Mouse (Mus musculus): ENCODE measurements around the gene Ttc17.

Gene Ttc17

DNA sequence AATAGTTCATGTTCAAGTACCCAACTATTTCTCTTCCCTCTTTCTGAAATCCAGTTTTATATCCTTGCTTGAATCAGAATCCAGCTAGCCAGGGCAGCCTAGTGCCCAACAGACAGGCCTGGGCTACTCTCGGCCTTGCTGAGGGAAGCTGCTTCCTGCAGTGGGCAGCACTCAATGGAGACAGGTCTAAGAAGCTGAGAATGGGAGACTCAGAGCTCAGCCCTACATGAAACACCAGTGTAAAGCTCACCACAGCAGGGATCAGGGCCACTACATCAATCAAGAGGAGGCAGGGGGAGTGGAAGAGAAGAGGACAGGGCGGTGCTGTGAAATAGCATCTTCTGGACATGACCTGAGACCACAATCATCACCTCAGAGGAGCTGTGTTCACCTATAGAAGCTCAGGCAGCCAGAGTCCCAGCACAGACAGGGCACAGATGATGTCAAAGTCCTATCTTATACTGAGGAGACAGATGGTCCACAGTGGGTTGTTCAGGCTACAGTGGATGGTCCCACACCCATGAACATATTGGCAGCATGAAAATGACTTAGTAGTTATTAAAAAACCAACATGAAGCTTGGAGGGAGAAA is 25.3 kb downstream of the Ttc17 start:
- no peak for DNase-seq (ENCODE audit: low spot score in 2 of 2)

DNA sequence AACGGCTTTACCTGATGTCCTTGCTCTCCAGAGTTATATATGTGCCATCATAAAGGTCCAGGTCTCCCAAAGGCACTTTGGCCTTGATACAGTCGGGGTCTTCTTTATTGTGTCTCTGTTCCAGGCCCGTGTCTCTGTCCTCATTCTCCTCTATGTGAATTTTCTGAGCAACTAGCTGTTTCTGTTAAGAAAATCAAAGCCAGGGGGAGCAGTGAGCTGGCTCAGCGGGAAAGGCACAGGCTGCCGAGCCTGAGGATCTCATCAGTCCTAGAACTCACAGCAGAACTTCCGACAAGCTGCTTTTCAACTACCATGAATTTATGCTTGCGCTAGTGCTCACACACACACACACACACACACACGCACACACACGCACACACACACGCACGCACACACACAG is 27.8 kb downstream of the Ttc17 start:
- DNase-seq (ENCODE audit: low spot score in 2 of 2), result no peak

DNA sequence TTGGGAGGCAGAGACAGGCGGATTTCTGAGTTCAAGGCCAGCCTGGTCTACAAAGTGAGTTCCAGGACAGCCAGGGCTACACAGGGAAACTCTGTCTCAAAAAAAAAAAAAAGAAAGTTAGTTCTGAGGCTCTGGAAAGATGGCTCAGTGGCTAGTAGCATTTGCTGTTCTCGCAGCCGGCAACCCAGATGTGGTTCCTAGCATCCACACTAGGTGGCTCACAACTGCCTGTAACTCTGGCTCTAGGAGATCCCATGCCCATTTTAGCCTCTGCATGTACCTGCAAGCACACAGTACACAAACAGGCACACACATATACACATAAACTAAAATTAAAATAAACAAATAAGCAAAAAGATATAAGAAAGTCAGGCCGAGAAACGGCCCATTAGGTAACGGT is 35.4 kb downstream of the Ttc17 start:
- no peak for DNase-seq (ENCODE audit: low spot score in 2 of 2)

DNA sequence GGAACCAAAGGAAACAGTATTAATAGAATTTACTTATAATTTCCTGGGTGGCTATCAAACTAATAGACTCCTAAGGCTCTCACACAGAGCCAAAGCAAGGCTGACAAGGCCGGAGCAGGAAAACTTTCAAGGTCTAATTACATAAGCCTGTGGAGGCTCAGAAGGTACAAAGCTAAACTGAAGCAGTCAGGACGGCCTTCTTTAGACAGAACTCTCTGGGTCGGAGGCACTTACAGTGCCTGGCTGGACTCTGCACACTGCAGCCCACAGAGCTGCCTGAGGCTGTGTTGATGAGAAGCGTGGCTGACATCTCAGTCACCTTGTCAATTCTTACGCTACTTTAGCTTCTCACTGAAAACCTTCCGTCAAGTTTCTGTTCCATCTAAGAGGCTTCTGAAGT is 42.7 kb downstream of the Ttc17 start:
- no peak for DNase-seq (ENCODE audit: low spot score in 2 of 2)

DNA sequence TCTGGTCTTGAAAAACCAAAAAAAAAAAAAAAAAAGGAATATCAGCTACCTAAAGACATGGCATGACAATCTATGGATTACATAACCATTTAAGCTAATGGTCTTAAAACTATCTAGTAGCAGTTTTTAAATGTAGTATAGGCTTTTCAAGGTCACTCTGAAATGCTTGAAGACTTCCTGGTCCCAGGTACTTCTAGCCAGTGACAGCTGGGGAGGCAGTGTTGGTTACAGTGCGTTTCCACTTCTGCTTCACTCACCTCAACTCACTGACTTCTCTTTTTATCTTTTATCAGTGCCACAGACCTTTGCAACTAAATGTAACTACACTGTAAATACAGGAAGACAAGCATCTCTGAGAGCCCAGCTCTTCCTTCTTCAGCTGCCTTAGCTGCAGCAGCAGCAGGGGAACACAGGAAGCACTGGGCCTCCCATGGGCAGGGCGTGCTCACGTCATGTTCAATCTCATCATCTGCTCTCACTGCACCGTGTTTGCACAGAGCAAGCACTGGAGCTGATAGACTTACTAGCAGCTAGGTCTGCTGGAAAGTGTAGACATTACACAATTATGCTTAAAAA is 46.0 kb downstream of the Ttc17 start:
- no peak for DNase-seq (ENCODE audit: low spot score in 2 of 2)

DNA sequence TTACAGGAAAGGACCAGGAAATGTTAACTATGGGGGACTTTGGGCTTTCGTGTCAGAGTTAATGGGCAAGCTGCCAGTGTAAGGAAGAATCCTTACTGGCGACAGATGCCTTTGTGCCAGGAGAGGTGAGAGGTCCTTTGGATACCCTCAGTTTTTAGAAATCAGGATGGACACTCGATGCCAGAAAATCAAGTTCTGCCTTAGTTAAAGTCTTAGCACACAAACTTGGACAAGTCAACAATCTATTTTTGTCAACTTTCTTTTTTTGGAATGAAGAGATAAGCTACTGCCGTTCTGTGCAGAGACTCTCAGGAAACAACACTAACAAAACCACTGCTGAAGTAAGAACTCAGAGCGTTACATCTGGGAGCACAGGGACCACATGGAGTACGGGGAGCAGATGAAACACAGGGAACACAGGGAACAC is 58.3 kb downstream of the Ttc17 start:
- no peak for DNase-seq (ENCODE audit: low spot score in 2 of 2)

DNA sequence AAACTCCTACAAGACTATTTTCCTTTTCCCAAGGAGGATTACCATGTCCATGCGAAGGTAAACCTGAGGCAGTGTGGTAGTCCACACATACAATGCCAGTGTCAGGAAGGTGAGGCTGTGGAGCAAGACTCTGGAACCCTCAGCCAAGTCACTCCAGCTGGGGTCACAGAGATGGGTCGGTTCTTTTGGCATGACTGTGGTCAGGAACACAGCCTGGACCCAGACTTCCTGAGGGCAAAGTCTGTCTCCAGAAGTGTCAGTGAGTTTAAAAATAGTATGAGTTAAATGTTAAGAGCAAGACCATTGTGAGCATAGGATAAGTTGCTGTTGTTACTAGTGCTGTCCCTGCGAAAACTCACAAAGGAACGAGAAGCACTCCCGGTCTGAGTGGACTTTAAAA is 59.7 kb downstream of the Ttc17 start:
- DNase-seq (ENCODE audit: low spot score in 2 of 2), result no peak

DNA sequence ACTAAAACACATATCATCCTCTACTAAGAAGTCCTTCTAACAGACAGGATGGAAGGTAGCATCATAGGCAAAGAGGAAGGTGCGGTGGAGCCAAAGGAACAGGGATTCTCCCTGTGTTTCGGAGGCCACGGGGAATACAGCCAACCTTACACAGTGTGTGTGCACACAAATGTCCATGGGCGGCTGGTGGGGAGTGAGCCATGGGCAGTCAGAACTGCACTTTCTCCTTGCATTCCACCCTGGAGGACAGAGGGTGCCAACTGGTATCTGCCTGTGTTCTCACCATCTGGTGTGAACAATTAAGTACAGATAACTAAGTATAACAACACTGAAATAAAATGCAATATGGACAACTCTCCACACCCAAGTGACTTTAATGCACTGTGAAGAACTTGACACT is 61.9 kb downstream of the Ttc17 start:
- no peak for DNase-seq (ENCODE audit: low spot score in 2 of 2)

DNA sequence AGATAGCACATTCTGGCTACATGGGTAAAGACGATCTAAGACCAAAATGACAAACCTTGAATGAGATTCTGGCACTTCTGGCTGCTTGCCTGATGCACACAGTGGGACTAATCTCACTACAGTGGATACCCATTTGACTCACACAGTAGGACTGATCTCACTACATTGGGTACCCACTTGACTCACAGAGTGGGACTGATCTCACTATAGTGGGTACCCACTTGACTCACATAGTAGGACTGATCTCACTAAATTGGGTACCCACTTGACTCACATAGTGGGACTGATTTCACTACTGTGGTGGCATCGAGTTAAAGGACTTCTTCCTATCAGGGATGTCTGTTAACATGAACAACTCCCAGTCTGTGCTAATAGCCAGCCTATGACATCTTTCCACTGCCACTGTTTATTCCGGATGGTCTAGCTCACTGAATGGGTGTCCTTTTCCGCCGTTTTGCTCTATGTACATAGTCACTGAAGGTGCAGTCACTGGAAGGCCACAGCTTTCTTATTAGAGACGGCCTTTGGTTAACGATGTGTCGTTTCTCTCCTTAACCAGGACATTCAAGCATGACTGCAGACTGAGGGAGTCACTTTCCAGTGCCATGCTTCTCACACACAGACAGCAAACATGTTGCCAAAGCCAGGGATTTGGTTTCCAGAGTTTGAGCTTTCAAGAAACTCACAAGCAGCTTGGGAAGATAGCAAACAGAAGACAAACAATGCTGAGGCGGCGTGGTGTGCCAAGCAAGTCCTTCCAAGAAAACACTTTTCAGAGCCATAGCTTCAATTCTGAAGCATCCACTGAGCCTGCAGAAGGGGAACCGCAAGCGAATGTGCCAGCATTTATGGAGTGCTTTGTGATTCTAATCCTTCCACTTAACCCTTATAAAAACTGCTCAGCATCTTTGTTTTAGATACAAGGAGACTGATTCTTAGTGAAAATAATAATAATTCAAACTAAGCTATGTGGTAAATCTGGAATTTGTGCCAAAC is 62.9 kb downstream of the Ttc17 start:
- DNase-seq (ENCODE audit: low spot score in 2 of 2), result no peak

DNA sequence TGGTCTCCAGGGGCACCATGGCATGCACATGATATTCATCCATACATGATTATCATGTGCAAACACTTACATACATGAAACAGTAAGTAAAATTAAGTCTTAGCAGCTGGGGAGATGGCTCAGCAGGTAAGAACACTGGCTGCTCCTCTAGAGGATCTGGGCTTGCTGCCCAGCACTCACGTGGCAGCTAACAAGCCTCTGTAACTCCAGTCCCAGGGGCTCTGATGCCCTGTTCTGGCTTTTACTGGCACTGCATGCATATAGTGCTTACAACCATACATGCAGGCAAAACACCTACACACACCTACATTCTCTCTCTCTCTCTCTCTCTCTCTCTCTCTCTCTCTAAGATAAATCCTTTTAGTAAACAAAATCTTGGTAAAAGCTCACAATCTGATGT is 65.7 kb downstream of the Ttc17 start:
- no peak for DNase-seq (ENCODE audit: low spot score in 2 of 2)

DNA sequence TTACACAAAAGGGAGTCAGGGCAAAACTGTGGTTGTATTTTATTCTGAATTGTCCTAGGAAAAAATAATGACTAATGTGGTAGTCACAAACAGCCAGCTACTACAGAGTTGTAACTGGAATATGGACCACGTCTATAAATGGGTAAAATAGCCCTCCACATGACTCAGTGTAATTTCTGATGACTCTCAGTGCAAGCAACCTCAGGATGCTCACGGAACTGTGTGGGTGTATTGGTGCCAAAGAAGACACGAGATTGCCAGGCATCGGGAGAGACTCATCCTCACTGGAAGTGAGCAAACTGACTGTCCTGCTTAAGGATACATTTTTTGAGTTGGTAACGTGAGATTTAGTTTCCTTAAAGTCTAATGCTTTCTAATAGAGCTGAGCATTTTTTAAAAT is 67.0 kb downstream of the Ttc17 start:
- DNase-seq (ENCODE audit: low spot score in 2 of 2), result no peak

DNA sequence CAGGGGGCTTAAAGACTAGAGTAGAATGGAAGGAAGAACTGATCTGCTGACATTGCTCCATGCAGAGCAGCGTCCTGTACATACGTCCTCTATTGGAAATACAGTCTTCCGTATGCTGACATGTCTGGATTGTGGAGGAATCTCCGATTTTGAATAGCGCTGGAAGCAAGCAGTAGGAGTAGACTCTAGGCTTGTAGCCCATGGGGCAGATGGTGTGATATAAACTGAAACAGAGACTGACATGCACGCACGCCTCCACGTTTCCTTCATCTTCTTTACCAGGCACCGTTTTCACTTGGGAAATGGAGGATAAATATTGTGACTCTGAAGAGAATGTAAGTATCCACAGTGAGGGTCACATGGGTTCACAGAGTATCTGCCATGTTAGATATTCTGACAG is 70.2 kb downstream of the Ttc17 start:
- DNase-seq (ENCODE audit: low spot score in 2 of 2), result peak; percentile 64 to 77

DNA sequence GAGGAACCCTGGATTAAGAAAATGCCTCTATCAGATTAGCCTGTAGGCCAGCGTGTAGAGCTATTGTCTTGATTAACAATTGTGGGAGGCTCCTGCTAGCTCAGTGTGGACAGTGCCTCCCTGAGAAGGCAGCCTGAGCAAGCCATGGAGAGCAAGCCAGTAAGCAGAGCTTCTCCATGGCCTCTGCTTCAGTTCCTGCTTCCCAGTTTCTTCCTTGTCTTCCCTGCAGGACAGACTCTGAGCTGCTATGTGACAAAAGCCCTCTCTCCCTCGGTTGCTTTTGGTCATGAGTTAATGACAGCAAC is 71.8 kb downstream of the Ttc17 start:
- DNase-seq (ENCODE audit: low spot score in 2 of 2), result no peak

DNA sequence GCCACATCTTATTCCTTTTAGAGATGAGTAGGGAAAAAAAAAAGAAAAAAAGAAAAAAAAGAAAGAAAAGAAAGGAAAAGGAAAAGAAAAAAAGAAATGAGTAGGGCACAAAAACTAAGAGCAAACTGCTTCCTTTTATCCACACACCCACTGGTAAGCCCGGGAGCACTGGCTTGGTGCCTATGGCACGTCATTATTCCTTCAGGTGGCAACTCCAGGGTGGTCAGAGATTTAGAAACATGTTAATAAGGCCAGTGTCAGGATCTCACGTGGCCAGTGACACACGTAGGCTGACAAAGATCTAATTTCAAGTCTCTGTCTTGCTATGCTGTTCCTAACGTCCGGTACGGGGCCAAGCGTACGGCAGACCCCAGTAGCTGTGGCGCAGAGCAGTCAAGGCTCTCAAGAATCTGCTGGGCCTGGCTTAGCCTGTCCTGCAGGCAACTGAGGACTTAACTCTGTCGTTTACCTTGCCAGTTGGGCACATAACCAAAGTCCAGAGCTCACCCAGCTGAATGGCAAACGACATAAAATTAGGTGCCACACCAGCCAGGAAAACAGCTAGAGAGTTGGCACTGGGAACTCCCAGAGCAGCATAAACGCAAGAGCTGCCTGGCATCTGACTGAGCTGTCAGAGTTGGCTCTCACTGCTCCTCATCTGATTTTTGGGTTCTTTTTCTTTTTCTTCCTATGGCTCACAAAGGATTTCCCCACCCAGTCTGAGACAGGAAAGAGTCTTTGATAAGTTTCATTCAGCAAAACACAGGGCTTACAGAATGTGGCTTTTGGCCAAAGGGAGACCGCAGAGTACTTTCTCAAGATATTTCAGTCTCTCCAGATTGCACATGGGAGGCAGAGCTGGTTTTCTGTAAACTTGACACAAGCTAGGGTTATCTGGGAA is 72.4 kb downstream of the Ttc17 start:
- DNase-seq (ENCODE audit: low spot score in 2 of 2), result no peak

DNA sequence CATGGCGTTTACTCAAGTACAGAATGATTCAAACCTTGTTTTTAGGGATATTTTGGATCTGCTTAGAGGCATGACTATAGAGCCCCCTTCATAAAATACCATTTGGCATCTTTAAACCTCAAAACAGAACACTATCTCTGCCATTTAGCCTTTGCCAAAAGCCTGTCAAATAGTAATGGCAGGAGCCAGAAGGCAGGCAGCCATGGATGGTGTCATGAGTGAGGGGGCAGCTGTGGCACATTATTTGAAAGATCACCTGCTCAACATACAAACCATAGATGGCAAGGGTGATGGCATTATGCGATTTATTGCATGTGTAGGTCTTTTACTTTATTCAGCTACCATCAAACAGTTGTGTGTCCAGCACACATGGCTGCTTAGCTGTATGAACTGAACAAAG is 73.4 kb downstream of the Ttc17 start:
- no peak for DNase-seq (ENCODE audit: low spot score in 2 of 2)

DNA sequence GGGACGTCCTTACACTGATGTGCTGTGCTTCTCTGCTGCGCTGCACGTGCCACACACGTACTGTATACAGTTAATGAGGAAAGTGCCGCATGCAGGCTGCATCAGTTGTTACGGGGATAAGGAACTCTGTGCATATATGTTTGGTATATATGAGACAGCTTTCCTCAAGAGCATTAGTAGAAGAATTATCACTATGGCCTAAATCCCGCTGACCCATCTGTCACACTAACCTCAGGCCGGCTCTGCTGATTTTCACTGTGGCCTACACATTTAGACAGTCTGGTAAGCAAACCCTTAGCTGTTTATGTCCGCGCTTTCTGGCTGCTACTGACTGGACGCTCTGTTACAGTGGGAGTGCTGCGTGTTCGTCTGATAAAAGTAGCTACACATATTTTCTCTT is 77.2 kb downstream of the Ttc17 start:
- DNase-seq (ENCODE audit: low spot score in 2 of 2), result no peak

DNA sequence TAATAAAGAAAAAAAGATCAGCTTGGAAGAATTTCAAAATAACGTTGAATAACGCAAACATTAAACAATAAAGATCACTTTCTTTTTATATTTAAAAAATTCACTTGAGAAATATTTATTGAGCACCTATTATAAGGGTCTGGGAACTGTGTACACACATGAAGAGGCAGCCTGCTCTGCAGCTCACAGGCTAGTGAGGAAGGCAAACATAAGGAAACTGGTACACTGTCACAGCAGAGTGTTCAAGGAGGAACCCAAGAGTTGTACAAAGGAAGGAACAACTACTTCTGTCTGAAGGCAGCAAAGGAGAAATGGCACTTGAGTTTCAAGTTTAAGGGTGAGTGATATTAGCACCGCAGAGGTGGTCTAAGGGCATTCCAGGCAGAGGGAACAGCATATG is 78.7 kb downstream of the Ttc17 start:
- DNase-seq (ENCODE audit: low spot score in 2 of 2), result no peak

DNA sequence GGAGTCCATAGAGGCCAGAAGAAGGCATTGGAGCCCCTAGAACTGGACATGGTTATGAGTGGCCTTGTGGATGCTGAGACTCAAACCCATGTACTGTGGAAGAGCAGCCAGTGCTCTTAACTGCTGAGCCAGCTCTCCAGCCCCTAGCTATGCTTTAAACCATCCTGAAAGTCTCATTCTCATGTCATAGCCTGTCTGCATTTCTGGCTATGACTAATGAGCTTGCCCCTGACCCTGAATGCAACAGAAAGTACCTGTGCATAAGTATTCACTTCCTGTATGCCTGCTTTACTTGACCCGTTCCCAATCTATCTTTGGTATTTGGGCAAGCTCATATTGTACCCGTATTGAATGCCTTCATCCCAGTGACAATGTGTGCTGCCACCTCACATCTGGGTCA is 86.7 kb downstream of the Ttc17 start:
- DNase-seq (ENCODE audit: low spot score in 2 of 2), result no peak

DNA sequence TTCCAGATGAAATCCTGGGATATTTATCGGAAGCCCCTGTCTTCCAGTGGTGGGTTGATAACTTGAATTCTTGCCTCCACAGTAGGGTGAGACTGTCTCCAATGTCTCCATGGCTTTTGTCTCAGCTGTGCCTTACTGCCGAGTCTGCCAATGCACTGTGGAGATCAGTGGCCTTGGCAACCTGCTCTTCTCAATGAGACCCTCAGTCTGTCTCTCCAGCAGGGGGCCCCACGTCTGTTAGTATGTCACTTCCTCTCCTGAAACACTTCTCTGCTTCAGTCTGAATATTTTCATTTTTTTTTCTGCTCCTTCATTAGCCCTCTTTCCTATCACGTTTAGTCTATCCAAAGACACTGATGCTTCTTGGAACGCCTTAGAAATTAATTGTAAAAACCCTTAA is 90.0 kb downstream of the Ttc17 start:
- no peak for DNase-seq (ENCODE audit: low spot score in 2 of 2)

DNA sequence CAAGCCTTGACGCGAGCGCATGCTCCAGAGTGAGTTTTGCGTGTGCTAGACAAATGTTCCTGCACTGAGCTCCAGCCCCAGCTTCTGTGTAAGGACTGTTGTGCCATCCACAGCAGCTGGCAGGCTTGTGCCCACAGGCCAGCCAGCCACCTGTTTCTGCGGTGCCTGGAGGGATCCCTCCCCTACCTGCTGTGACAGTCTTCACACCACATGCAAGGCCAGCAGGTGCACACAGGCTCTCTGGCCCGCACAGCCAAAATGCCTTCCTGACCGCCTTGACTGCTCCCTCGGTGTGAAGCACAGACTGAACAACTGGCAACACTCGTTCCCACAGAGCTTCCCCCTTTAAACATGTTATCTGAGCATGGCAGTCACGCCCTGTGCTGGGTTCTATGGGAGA is 102.5 kb downstream of the Ttc17 start:
- no peak for DNase-seq (ENCODE audit: low spot score in 2 of 2)

DNA sequence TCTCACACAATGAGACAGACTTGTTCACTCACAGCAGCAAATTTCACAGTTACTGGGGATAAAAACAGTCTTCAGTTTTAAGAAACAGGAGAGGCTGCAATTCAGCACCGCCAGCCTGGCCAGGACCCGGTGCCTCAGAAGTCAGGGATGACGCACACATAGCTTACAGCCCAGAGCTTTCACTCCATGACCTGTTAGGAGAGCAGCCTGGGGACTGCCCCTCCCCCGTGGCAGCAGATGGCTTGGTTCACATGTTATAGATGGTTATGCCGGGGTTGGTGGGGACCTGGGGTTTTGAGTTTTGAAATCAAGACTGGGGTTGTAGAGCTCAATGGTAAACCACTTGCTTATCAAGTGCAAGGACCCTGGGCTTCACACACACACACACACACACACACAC is 104.1 kb downstream of the Ttc17 start:
- DNase-seq (ENCODE audit: low spot score in 2 of 2), result no peak

DNA sequence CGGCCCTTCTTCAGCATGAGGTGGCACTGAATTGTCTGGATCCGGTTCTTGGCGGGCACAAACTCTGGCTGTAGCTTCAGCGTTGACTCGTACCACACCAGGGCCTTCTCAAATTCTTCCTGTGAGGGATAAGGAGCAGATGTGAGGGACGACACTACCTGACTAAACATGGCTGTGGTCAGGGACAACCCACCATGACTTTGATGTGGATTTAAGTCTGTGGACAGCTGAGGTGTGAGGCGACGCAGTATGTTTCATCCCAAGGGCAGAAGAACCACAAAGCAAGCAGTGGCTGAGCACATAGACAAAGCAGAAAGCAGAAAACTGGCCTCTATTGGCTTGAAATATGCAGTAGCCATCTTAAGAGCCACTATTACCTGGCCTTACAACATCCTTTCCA is 104.7 kb downstream of the Ttc17 start:
- no peak for DNase-seq (ENCODE audit: low spot score in 2 of 2)

Data from right cerebral cortex, postnatal 36 days (tissue).